Comparison of ENCODE assay signal across 12 mouse cellular contexts in the genomic region with DNA sequence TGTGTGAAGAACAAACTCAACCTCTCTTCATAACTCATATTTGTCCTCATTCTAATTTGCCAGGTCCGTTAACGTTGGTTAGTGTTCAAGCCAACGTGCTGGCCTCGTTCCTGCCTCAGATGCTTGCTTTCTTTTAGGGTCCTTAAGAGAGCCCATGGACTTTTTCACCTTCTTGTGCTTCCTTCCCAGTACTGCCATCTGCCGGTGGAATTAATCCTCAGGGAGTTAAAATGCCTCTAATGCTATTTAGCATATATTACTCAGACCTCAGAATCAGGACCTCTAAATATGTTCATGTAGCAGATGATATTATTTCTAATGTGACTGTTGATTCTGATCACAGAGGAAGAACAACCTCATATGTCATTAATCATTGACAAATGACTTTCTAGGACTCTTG. TPM values are rescaled to one million over a fixed set of nuclear protein-coding genes. Genes with fewer than 3 reads are reported as not detected.
A peak's percentile ranks its signal among the peaks of the same experiment; 100 is the strongest.
DNase-seq lines count a peak whose midpoint lies in the region; ATAC-seq and TF ChIP-seq lines count a peak whose summit lies in the region.
"Had no signal": no experiment of that assay in that cellular context is flagged by ENCODE, and none has a peak within 500 bp of the region (broad histone marks: within the 10 kb centered on the region; RNA-seq: fewer than 3 reads in every experiment).

No protein-coding gene starts in this region.

- intact Hi-C loops in heart, adult 2 months (cut with DNase I), result no loop called here

- H3K79me2 ChIP-seq in heart, adult 2 months (replicated peaks; ENCODE audit: control insufficient read depth, insufficient read depth, low read length), result no peaks in the 10 kb centered on the region

- no peak for ATAC-seq in forebrain, embryonic 16.5 days
- ATAC-seq: midbrain, embryonic 13.5 days had no signal

- no peak overlapping the region for H3K9ac ChIP-seq in heart, adult 2 months (ENCODE audit: low read depth, low read length)
- H3K9ac ChIP-seq in forebrain, embryonic 16.5 days (replicated peaks; ENCODE audit: low read depth, low read length), result no peak overlapping the region
- H3K9ac ChIP-seq: midbrain, embryonic 13.5 days had no signal

- no peaks in the 10 kb centered on the region for H3K27me3 ChIP-seq in heart, adult 2 months (ENCODE audit: control insufficient read depth, insufficient read depth, low read length)
- no peaks in the 10 kb centered on the region for H3K27me3 ChIP-seq in heart, embryonic 10.5 days (ENCODE audit: insufficient read depth, poor library complexity, severe bottlenecking)
- H3K27me3 ChIP-seq in forebrain, embryonic 16.5 days (replicated peaks; ENCODE audit: control insufficient read depth, insufficient read depth, low read length), result no peaks in the 10 kb centered on the region
- H3K27me3 ChIP-seq: midbrain, embryonic 13.5 days had no signal

- H3K4me2 ChIP-seq in forebrain, embryonic 16.5 days (ENCODE audit: low read length), result no peak overlapping the region
- H3K4me2 ChIP-seq: midbrain, embryonic 13.5 days had no signal

- no peak for TF ChIP-seq EP300 in heart, adult 2 months (IDR thresholded peaks at IDR 0.05; ENCODE audit: insufficient read depth, low read depth, low read length)

- DNase-seq in heart, adult 2 months, result no peak
- no peak for DNase-seq in heart, embryonic 10.5 days (ENCODE audit: low spot score)
- peak; percentile 19 for DNase-seq in right cerebral cortex, postnatal 4 days
- DNase-seq in right cerebral cortex, postnatal 25 days, result no peak
- peak; percentile 16 for DNase-seq in c-Kit-positive CD71-negative TER-119-negative erythroid progenitor cells, embryonic 14.5 days (ENCODE audit: low read depth)
- DNase-seq in thymus, postnatal 25 days, result peak; percentile 33
- DNase-seq in adrenal gland, postnatal 4 days (ENCODE audit: low spot score in 2 of 2), result no peak

- H3K36me3 ChIP-seq in heart, adult 2 months (ENCODE audit: control insufficient read depth, insufficient read depth, low read length), result no peaks in the 10 kb centered on the region
- H3K36me3 ChIP-seq in heart, embryonic 10.5 days, result no peaks in the 10 kb centered on the region
- H3K36me3 ChIP-seq in forebrain, embryonic 16.5 days (ENCODE audit: control insufficient read depth, insufficient read depth), result no peaks in the 10 kb centered on the region
- H3K36me3 ChIP-seq: midbrain, embryonic 13.5 days had no signal

- no peaks in the 10 kb centered on the region for H3K9me3 ChIP-seq in heart, embryonic 10.5 days
- H3K9me3 ChIP-seq in forebrain, embryonic 16.5 days (ENCODE audit: control insufficient read depth, low read length), result no peaks in the 10 kb centered on the region
- H3K9me3 ChIP-seq: midbrain, embryonic 13.5 days had no signal

- H3K4me1 ChIP-seq in heart, adult 2 months (ENCODE audit: control insufficient read depth, insufficient read depth, low read length), result no peaks in the 10 kb centered on the region
- no peaks in the 10 kb centered on the region for H3K4me1 ChIP-seq in heart, embryonic 10.5 days
- no peaks in the 10 kb centered on the region for H3K4me1 ChIP-seq in forebrain, embryonic 16.5 days (replicated peaks; ENCODE audit: control insufficient read depth, insufficient read depth, low read length)
- H3K4me1 ChIP-seq: midbrain, embryonic 13.5 days had no signal

- no peak for TF ChIP-seq POLR2A in heart, adult 2 months (IDR thresholded peaks at IDR 0.05; ENCODE audit: insufficient read depth, low read depth, low read length)

- TF ChIP-seq CTCF in heart, adult 2 months (IDR thresholded peaks at IDR 0.05), result peak; percentile 48

- WGBS in heart, adult 2 months, result 58% methylated on average over 5 of the region's 5 CpGs
- 49% methylated on average over 5 of the region's 5 CpGs for WGBS in heart, embryonic 10.5 days
- 62% methylated on average over 5 of the region's 5 CpGs for WGBS in forebrain, embryonic 16.5 days

- no peak overlapping the region for H3K27ac ChIP-seq in heart, adult 2 months
- H3K27ac ChIP-seq in heart, embryonic 10.5 days, result no peak overlapping the region
- H3K27ac ChIP-seq in forebrain, embryonic 16.5 days (ENCODE audit: low read length), result no peak overlapping the region
- H3K27ac ChIP-seq: midbrain, embryonic 13.5 days had no signal

- H3K4me3 ChIP-seq in heart, adult 2 months, result no peak overlapping the region
- H3K4me3 ChIP-seq in heart, embryonic 10.5 days, result no peak overlapping the region
- no peak overlapping the region for H3K4me3 ChIP-seq in forebrain, embryonic 16.5 days (replicated peaks; ENCODE audit: low read length)
- H3K4me3 ChIP-seq: midbrain, embryonic 13.5 days had no signal

RNA-seq across cellular contexts. Expression of gene Sele, which starts 20.6 kb away (rescaled TPM):
- under 1 TPM; 0.23 to 0.70 TPM for total RNA-seq in heart, adult 2 months (2021)
- 0.70 and 1.2 TPM in 2 replicates for polyA plus RNA-seq in heart, adult 2 months (2012; rRNA removed)
- polyA plus RNA-seq in heart, embryonic 10.5 days (2016; fragmentation: Nextera tagmentation; extraction: Ambion mirVana), result 0.12 TPM in 1 of 2 replicates, not detected in the other
- not detected in 2 replicates for polyA plus RNA-seq in forebrain, embryonic 16.5 days (2015; fragmentation: Nextera tagmentation; extraction: Ambion mirVana)
- 1 to 10 TPM in 1 of 2 experiments, under 1 TPM in 1; 0.87 to 1.5 TPM for total RNA-seq in adrenal gland, postnatal 4 days (2021)
- total RNA-seq: gastrocnemius, adult 18-20 months; liver, adult 2 months had no signal
- polyA plus RNA-seq: large intestine, adult 2 months; midbrain, embryonic 13.5 days had no signal

RNA-seq across cellular contexts. Expression of gene Mettl18, which starts 32.7 kb away (rescaled TPM):
- total RNA-seq in heart, adult 2 months (2021), result 1 to 10 TPM; 3.7 to 4.3 TPM
- 1.1 and 1.6 TPM in 2 replicates for polyA plus RNA-seq in heart, adult 2 months (2012; rRNA removed)
- 8.3 and 8.9 TPM in 2 replicates for polyA plus RNA-seq in heart, embryonic 10.5 days (2016; fragmentation: Nextera tagmentation; extraction: Ambion mirVana)
- polyA plus RNA-seq in forebrain, embryonic 16.5 days (2015; fragmentation: Nextera tagmentation; extraction: Ambion mirVana), result 8.3 and 8.5 TPM in 2 replicates
- 1 to 10 TPM; 5.9 to 6.6 TPM for total RNA-seq in adrenal gland, postnatal 4 days (2021)

RNA-seq across cellular contexts. Expression of gene BC055324, which starts 32.8 kb away (rescaled TPM):
- under 1 TPM; 0.73 to 0.93 TPM for total RNA-seq in heart, adult 2 months (2021)
- 0.53 and 0.91 TPM in 2 replicates for polyA plus RNA-seq in heart, adult 2 months (2012; rRNA removed)
- 24.8 and 28.2 TPM in 2 replicates for polyA plus RNA-seq in heart, embryonic 10.5 days (2016; fragmentation: Nextera tagmentation; extraction: Ambion mirVana)
- polyA plus RNA-seq in forebrain, embryonic 16.5 days (2015; fragmentation: Nextera tagmentation; extraction: Ambion mirVana), result 9.6 and 10.5 TPM in 2 replicates
- total RNA-seq in adrenal gland, postnatal 4 days (2021), result 1 to 10 TPM; 7.0 to 7.8 TPM

RNA-seq across cellular contexts. Expression of gene Sell, which starts 34.4 kb away (rescaled TPM):
- 1 to 10 TPM; 1.9 to 2.0 TPM for total RNA-seq in heart, adult 2 months (2021)
- polyA plus RNA-seq in heart, adult 2 months (2012; rRNA removed), result 1.8 and 2.7 TPM in 2 replicates
- not detected in 2 replicates for polyA plus RNA-seq in heart, embryonic 10.5 days (2016; fragmentation: Nextera tagmentation; extraction: Ambion mirVana)
- polyA plus RNA-seq in forebrain, embryonic 16.5 days (2015; fragmentation: Nextera tagmentation; extraction: Ambion mirVana), result 0.11 and 0.58 TPM in 2 replicates
- 1 to 10 TPM; 1.1 to 1.7 TPM for total RNA-seq in adrenal gland, postnatal 4 days (2021)
- total RNA-seq: gastrocnemius, adult 18-20 months had no signal
- polyA plus RNA-seq: midbrain, embryonic 13.5 days had no signal

Comparison
In these comparisons a context has a peak if more than half of its experiments do, and no peak if none do; other contexts are left out.
1. DNase-seq: peak in right cerebral cortex, postnatal 4 days (single experiment), c-Kit-positive CD71-negative TER-119-negative erythroid progenitor cells, embryonic 14.5 days (single experiment) and thymus, postnatal 25 days (single experiment); none in heart, adult 2 months (0 of 2), heart, embryonic 10.5 days (single experiment), right cerebral cortex, postnatal 25 days (single experiment) and adrenal gland, postnatal 4 days (0 of 2).